Mouse (Mus musculus) limb, embryonic 13.5 days (tissue): ENCODE results near the gene Maff. TPM values are rescaled to one million over a fixed set of nuclear protein-coding genes. Genes with fewer than 3 reads are reported as not detected.

Experiments used
- ATAC-seq: fragments of 200-750 bp; cut with Nextera tagmentation; 2 replicates; pipeline ENCODE4 v1.8.0; 2017; ENCODE audit warnings: low read depth, moderate number of reproducible peaks, moderate TSS enrichment; ENCODE audit not compliant: low FRiP score
- H3K27ac ChIP-seq: fragments of 300-500 bp; sonication (generic); 2 replicates; pipeline ENCODE4 v1.5.1; 2015; ENCODE audit warnings: inconsistent platforms, mild to moderate bottlenecking, moderate library complexity
- H3K27me3 ChIP-seq: fragments of 300-500 bp; sonication (generic); 2 replicates; pipeline ENCODE4 v1.6.1; 2015; ENCODE audit warnings: mild to moderate bottlenecking, inconsistent platforms
- H3K36me3 ChIP-seq: fragments of 300-500 bp; sonication (generic); 2 replicates; pipeline ENCODE4 v1.6.1; 2015; ENCODE audit warnings: inconsistent platforms, mild to moderate bottlenecking, moderate library complexity
- H3K4me1 ChIP-seq: fragments of 300-500 bp; sonication (generic); 2 replicates; pipeline ENCODE4 v1.6.1; 2015; ENCODE audit warnings: inconsistent platforms
- H3K4me2 ChIP-seq: fragments of 300-500 bp; sonication (generic); replicated peaks from 2 replicates; pipeline ENCODE4 v1.6.1; 2015; ENCODE audit warnings: inconsistent platforms, mild to moderate bottlenecking, moderate library complexity
- H3K4me3 ChIP-seq: fragments of 300-500 bp; sonication (generic); 2 replicates; pipeline ENCODE4 v1.5.1; 2015; ENCODE audit warnings: moderate library complexity, mild to moderate bottlenecking, inconsistent platforms
- H3K9ac ChIP-seq: fragments of 300-500 bp; sonication (generic); 2 replicates; pipeline ENCODE4 v1.6.1; 2015; ENCODE audit warnings: mild to moderate bottlenecking, inconsistent platforms
- H3K9me3 ChIP-seq: fragments of 300-500 bp; sonication (generic); 2 replicates; pipeline ENCODE4 v1.6.1; 2016; ENCODE audit warnings: inconsistent platforms
- WGBS: fragments of 180-500 bp; shearing (Covaris S2); methylation state at CpG from one replicate; pipeline ENCODE4 v1.1.7; 2015; 5-methylcytosine and 5-hydroxymethylcytosine counted together
- polyA plus RNA-seq: library from polyadenylated mRNA; unstranded; fragments of >200 nt; fragmentation: Nextera tagmentation; extraction: Ambion mirVana; gene quantifications from 2 replicates; pipeline ENCODE4 v1.2.1, GENCODE M21; 2015

Gene Maff
- polyA plus RNA-seq, 1 experiment from 2014 or later: 2.2 TPM

GRCm38 (mm10) chr15:79368861-79369440 is 22.5 kb downstream of the Maff start:
- Histone ChIP-seq H3K9me3 (no peaks in the 10 kb centered on the region), H3K4me3 (no peak overlapping the region), H3K4me2 (no peak overlapping the region), H3K27me3 (no peaks in the 10 kb centered on the region), H3K9ac (no peak overlapping the region), H3K27ac (no peak overlapping the region), H3K4me1 (no peaks in the 10 kb centered on the region), H3K36me3 (peaks cover 97% of the 10 kb centered on the region)
- 92% methylated on average over 8 of the region's 8 CpGs for WGBS
- no peak for ATAC-seq

- no peak overlapping the region for H3K9ac ChIP-seq
- 80% methylated on average over 15 of the region's 15 CpGs for WGBS
Measured at GRCm38 (mm10) chr15:79369452-79370280, 23.2 kb downstream of the Maff start.

GRCm38 (mm10) chr15:79370281-79370843 is 23.9 kb downstream of the Maff start:
- ATAC-seq: no peak
- WGBS: 87% methylated on average over 7 of the region's 7 CpGs
- H3K27ac ChIP-seq: no peak overlapping the region
- no peaks in the 10 kb centered on the region for H3K4me1 ChIP-seq
- no peaks in the 10 kb centered on the region for H3K27me3 ChIP-seq
- no peak overlapping the region for H3K9ac ChIP-seq
- no peak overlapping the region for H3K4me2 ChIP-seq
- H3K4me3 ChIP-seq: no peak overlapping the region
- H3K36me3 ChIP-seq: peaks cover 97% of the 10 kb centered on the region
- no peaks in the 10 kb centered on the region for H3K9me3 ChIP-seq

More at GRCm38 (mm10) chr15:79369452-79370280, 23.2 kb downstream of the Maff start:
- no peaks in the 10 kb centered on the region for H3K27me3 ChIP-seq
- peaks cover 97% of the 10 kb centered on the region for H3K36me3 ChIP-seq
- no peaks in the 10 kb centered on the region for H3K4me1 ChIP-seq
- H3K4me3 ChIP-seq: no peak overlapping the region
- no peak overlapping the region for H3K4me2 ChIP-seq
- no peak for ATAC-seq
- no peak overlapping the region for H3K27ac ChIP-seq
- H3K9me3 ChIP-seq: no peaks in the 10 kb centered on the region

- Histone ChIP-seq H3K9me3 (no peaks in the 10 kb centered on the region), H3K36me3 (peaks cover 87% of the 10 kb centered on the region), H3K4me3 (no peak overlapping the region), H3K4me2 (no peak overlapping the region), H3K9ac (no peak overlapping the region), H3K4me1 (no peaks in the 10 kb centered on the region), H3K27me3 (no peaks in the 10 kb centered on the region), H3K27ac (no peak overlapping the region)
- WGBS: 55% methylated on average over 3 of the region's 3 CpGs
- no peak for ATAC-seq
Measured at GRCm38 (mm10) chr15:79374760-79375159, 28.3 kb downstream of the Maff start.

GRCm38 (mm10) chr15:79377681-79378080 is 31.3 kb downstream of the Maff start:
- Histone ChIP-seq H3K9me3 (no peaks in the 10 kb centered on the region), H3K4me1 (no peaks in the 10 kb centered on the region), H3K9ac (no peak overlapping the region), H3K4me3 (no peak overlapping the region), H3K36me3 (peaks cover 60% of the 10 kb centered on the region), H3K4me2 (no peak overlapping the region), H3K27me3 (no peaks in the 10 kb centered on the region), H3K27ac (no peak overlapping the region)
- ATAC-seq: no peak
- WGBS: 83% methylated on average over 6 of the region's 6 CpGs

GRCm38 (mm10) chr15:79378608-79379007 is 32.2 kb downstream of the Maff start:
- H3K27me3 ChIP-seq: no peaks in the 10 kb centered on the region
- H3K4me3 ChIP-seq: no peak overlapping the region
- H3K27ac ChIP-seq: no peak overlapping the region
- H3K36me3 ChIP-seq: peaks cover 51% of the 10 kb centered on the region
- H3K4me2 ChIP-seq: no peak overlapping the region
- 94% methylated on average over 10 of the region's 10 CpGs for WGBS
- no peaks in the 10 kb centered on the region for H3K9me3 ChIP-seq
- H3K4me1 ChIP-seq: no peaks in the 10 kb centered on the region
- no peak overlapping the region for H3K9ac ChIP-seq
- ATAC-seq: no peak

GRCm38 (mm10) chr15:79379658-79380057 is 33.2 kb downstream of the Maff start:
- no peaks in the 10 kb centered on the region for H3K27me3 ChIP-seq
- no peak overlapping the region for H3K9ac ChIP-seq
- no peaks in the 10 kb centered on the region for H3K4me1 ChIP-seq
- H3K4me3 ChIP-seq: no peak overlapping the region
- H3K27ac ChIP-seq: no peak overlapping the region
- H3K9me3 ChIP-seq: no peaks in the 10 kb centered on the region
- ATAC-seq: no peak
- WGBS: 93% methylated on average over 7 of the region's 7 CpGs
- peaks cover 43% of the 10 kb centered on the region for H3K36me3 ChIP-seq
- H3K4me2 ChIP-seq: no peak overlapping the region

GRCm38 (mm10) chr15:79380468-79381444 is 34.3 kb downstream of the Maff start:
- no peaks in the 10 kb centered on the region for H3K9me3 ChIP-seq
- H3K4me3 ChIP-seq: no peak overlapping the region
- H3K9ac ChIP-seq: no peak overlapping the region
- H3K4me2 ChIP-seq: no peak overlapping the region
- H3K27ac ChIP-seq: no peak overlapping the region
- no peaks in the 10 kb centered on the region for H3K4me1 ChIP-seq
- 56% methylated on average over 22 of the region's 23 CpGs for WGBS
- peaks cover 33% of the 10 kb centered on the region for H3K36me3 ChIP-seq
- ATAC-seq: peak; percentile 49; the same call in 1 of the 2 replicates
- no peaks in the 10 kb centered on the region for H3K27me3 ChIP-seq

- no peak for ATAC-seq
- no peaks in the 10 kb centered on the region for H3K27me3 ChIP-seq
- no peaks in the 10 kb centered on the region for H3K4me1 ChIP-seq
- no peak overlapping the region for H3K4me3 ChIP-seq
- 82% methylated on average over 9 of the region's 9 CpGs for WGBS
- H3K4me2 ChIP-seq: no peak overlapping the region
- peaks cover 33% of the 10 kb centered on the region for H3K36me3 ChIP-seq
- H3K9ac ChIP-seq: no peak overlapping the region
- H3K9me3 ChIP-seq: no peaks in the 10 kb centered on the region
- no peak overlapping the region for H3K27ac ChIP-seq
Measured at GRCm38 (mm10) chr15:79381644-79382043, 35.2 kb downstream of the Maff start.

GRCm38 (mm10) chr15:79387081-79387480 is 40.7 kb downstream of the Maff start:
- no peaks in the 10 kb centered on the region for H3K27me3 ChIP-seq
- no peak overlapping the region for H3K4me2 ChIP-seq
- no peaks in the 10 kb centered on the region for H3K9me3 ChIP-seq
- ATAC-seq: no peak
- 81% methylated on average over 6 of the region's 6 CpGs for WGBS
- no peak overlapping the region for H3K4me3 ChIP-seq
- H3K9ac ChIP-seq: no peak overlapping the region
- H3K36me3 ChIP-seq: peaks cover 17% of the 10 kb centered on the region
- no peak overlapping the region for H3K27ac ChIP-seq
- peaks cover 32% of the 10 kb centered on the region for H3K4me1 ChIP-seq

- Histone ChIP-seq H3K9ac (no peak overlapping the region), H3K4me3 (no peak overlapping the region), H3K27me3 (no peaks in the 10 kb centered on the region), H3K4me1 (peaks cover 38% of the 10 kb centered on the region), H3K4me2 (no peak overlapping the region), H3K36me3 (peaks cover 17% of the 10 kb centered on the region), H3K27ac (no peak overlapping the region), H3K9me3 (no peaks in the 10 kb centered on the region)
- no peak for ATAC-seq
- WGBS: 79% methylated on average over 7 of the region's 7 CpGs
Measured at GRCm38 (mm10) chr15:79387611-79388010, 41.2 kb downstream of the Maff start.
